Mouse (Mus musculus) mouse embryonic stem cell (cell line): ENCODE results near the gene Col4a1.

Source experiments
- in situ Hi-C, 2 experiments: fragments of 300-500 bp; cut with MboI; formaldehyde crosslinking; loops; 1 replicate in 1 of 2; 3 replicates in 1 of 2; pipeline ENCODE4 v1.14.3; 2019 to 2020; ENCODE audit warnings: low sequenced_read_pairs in 2 of 2, low pct_unique_long_range_greater_than_20kb in 1 of 2, mixed read lengths in 1 of 2; ENCODE audit not compliant: unreplicated experiment in 1 of 2

Col4a1 gene

GRCm38 (mm10) chr8:11221353-11221752, 91.3 kb downstream of the Col4a1 start:
- in situ Hi-C loops, result no loop called here

GRCm38 (mm10) chr8:11219282-11219681, 93.3 kb downstream of the Col4a1 start:
- in situ Hi-C loops, result no loop called here

- in situ Hi-C loops, result no loop called here
Observed at GRCm38 (mm10) chr8:11215231-11215630, 97.4 kb downstream of the Col4a1 start.

- in situ Hi-C loops, result loop anchor here in 1 of 2 experiments (10.0 kb wide), 1 partner anchor 792 kb away; no protein-coding TSS in a partner anchor
Observed at GRCm38 (mm10) chr8:11206509-11206908, 106.1 kb downstream of the Col4a1 start.

- in situ Hi-C loops, result loop anchor here in 1 of 2 experiments (10.0 kb wide), 1 partner anchor 791 kb away; no protein-coding TSS in a partner anchor
Observed at GRCm38 (mm10) chr8:11205532-11205931, 107.1 kb downstream of the Col4a1 start.

- in situ Hi-C loops, result loop anchor here in 1 of 2 experiments (10.0 kb wide), 1 partner anchor 789 kb away; no protein-coding TSS in a partner anchor
Observed at GRCm38 (mm10) chr8:11203260-11204110, 109.1 kb downstream of the Col4a1 start.

- in situ Hi-C loops, result loop anchor here (25.0 kb wide), 2 partner anchors 636 to 786 kb away; no protein-coding TSS in a partner anchor
Observed at GRCm38 (mm10) chr8:11198650-11199049, 114.0 kb downstream of the Col4a1 start.

- in situ Hi-C loops, result loop anchor here (25.0 kb wide), 2 partner anchors 636 to 786 kb away; no protein-coding TSS in a partner anchor
Observed at GRCm38 (mm10) chr8:11197988-11198387, 114.6 kb downstream of the Col4a1 start.

- in situ Hi-C loops, result loop anchor here (25.0 kb wide), 2 partner anchors 635 to 785 kb away; no protein-coding TSS in a partner anchor
Observed at GRCm38 (mm10) chr8:11197261-11197660, 115.4 kb downstream of the Col4a1 start.

GRCm38 (mm10) chr8:11192719-11193324, 119.8 kb downstream of the Col4a1 start:
- in situ Hi-C loops, result loop anchor here (25.0 kb wide), 2 partner anchors 631 to 781 kb away; no protein-coding TSS in a partner anchor

GRCm38 (mm10) chr8:11187581-11188271, 124.9 kb downstream of the Col4a1 start:
- in situ Hi-C loops, result loop anchor here (25.0 kb wide), 2 partner anchors 625 to 775 kb away; no protein-coding TSS in a partner anchor

GRCm38 (mm10) chr8:11186456-11186855, 126.2 kb downstream of the Col4a1 start:
- in situ Hi-C loops, result loop anchor here (25.0 kb wide), 2 partner anchors 624 to 774 kb away; no protein-coding TSS in a partner anchor

GRCm38 (mm10) chr8:11185672-11186071, 127.0 kb downstream of the Col4a1 start:
- in situ Hi-C loops, result loop anchor here (25.0 kb wide), 2 partner anchors 623 to 773 kb away; no protein-coding TSS in a partner anchor

GRCm38 (mm10) chr8:11183611-11184031, 129.0 kb downstream of the Col4a1 start:
- in situ Hi-C loops, result loop anchor here (25.0 kb wide), 2 partner anchors 621 to 771 kb away; no protein-coding TSS in a partner anchor

- in situ Hi-C loops, result loop anchor here (25.0 kb wide), 2 partner anchors 620 to 770 kb away; no protein-coding TSS in a partner anchor
Observed at GRCm38 (mm10) chr8:11182606-11183005, 130.0 kb downstream of the Col4a1 start.

- in situ Hi-C loops, result loop anchor here (25.0 kb wide), 2 partner anchors 620 to 770 kb away; no protein-coding TSS in a partner anchor
Observed at GRCm38 (mm10) chr8:11182148-11182484, 130.5 kb downstream of the Col4a1 start.

GRCm38 (mm10) chr8:11181420-11182147, 131.0 kb downstream of the Col4a1 start:
- in situ Hi-C loops, result loop anchor here (25.0 kb wide), 2 partner anchors 619 to 769 kb away; no protein-coding TSS in a partner anchor
